16 mouse cellular contexts compared by ENCODE assay signal in genomic region chr9:100993937-100994336, GRCm38 (mm10).
"Had no signal": no experiment of that assay in that cellular context is flagged by ENCODE, and none has a peak within 500 bp of the region (broad histone marks: within the 10 kb centered on the region; RNA-seq: fewer than 3 reads in every experiment).

No protein-coding gene starts in this region.

- H3K27me3 ChIP-seq: liver, embryonic 13.5 days; liver, embryonic 15.5 days; midbrain, embryonic 12.5 days; neural tube, embryonic 12.5 days had no signal

- DNase-seq: liver; liver, embryonic 13.5 days; liver, postnatal 0 days; lung, embryonic 14.5 days; lung, postnatal 10 days; lung, postnatal 36 days; midbrain, embryonic 14.5 days; right cerebral cortex, postnatal 25 days; right cerebral cortex, postnatal 4 days; spleen, adult 18-20 months had no signal

- ATAC-seq: liver, postnatal 0 days; midbrain, embryonic 16.5 days had no signal

- H3K4me1 ChIP-seq: midbrain, embryonic 10.5 days; midbrain, embryonic 12.5 days; neural tube, embryonic 12.5 days had no signal

- H3K4me3 ChIP-seq: liver, embryonic 13.5 days; liver, embryonic 15.5 days; midbrain, embryonic 10.5 days; midbrain, embryonic 12.5 days; neural tube, embryonic 12.5 days had no signal

- H3K27ac ChIP-seq: liver, embryonic 13.5 days; liver, embryonic 15.5 days; macrophage; midbrain, embryonic 10.5 days; midbrain, embryonic 12.5 days; neural tube, embryonic 12.5 days had no signal
